In the genomic region with DNA sequence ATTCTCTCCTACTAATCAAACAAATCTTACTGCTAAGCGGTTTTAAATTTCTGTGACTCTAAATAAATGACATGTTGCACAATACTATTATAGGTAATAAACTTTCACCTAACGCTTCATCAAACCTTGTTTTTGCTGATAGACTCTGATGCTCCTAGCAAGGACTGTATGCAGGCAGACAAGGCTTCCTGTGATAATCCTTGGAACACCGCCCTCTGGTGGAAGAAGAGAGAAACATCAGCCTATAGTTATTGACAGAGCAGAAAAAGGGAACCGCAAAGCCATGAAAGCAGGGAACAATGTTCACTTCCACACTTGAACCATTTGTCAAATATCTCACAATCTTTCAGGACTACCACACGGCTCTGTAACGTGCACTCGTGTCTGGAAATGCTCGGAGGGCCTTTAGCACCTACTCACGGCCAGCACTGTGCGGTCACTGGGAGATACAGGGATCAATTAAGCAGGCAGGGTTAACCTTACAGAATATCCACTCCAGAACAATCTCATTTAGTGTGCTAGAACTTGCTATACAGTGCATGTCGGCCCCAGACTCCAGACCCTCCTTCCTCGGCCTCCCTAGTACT, we compare ENCODE assay signal across 9 mouse cellular contexts. TPM values are rescaled to one million over a fixed set of nuclear protein-coding genes. Genes with fewer than 3 reads are reported as not detected.
DNase-seq lines count a peak whose midpoint lies in the region.
"Had no signal": no experiment of that assay in that cellular context is flagged by ENCODE, and none has a peak within 500 bp of the region (broad histone marks: within the 10 kb centered on the region; RNA-seq: fewer than 3 reads in every experiment).

No protein-coding gene starts in this region.

- H3K27ac ChIP-seq in hindbrain, embryonic 10.5 days: no peak overlapping the region
- H3K27ac ChIP-seq: liver, embryonic 15.5 days had no signal

- peak; percentile 83 for DNase-seq in heart, adult 11 months
- no peak for DNase-seq in heart, postnatal 25 days (ENCODE audit: low spot score)
- DNase-seq in adrenal gland, adult 2 months: peak; percentile 48
- peak; percentile 86 for DNase-seq in embryo, embryonic 11 days
- peak; percentile 33 for DNase-seq in hindbrain, embryonic 10.5 days (ENCODE audit: low spot score)
- DNase-seq in layer of hippocampus, postnatal 14 days (ENCODE audit: low spot score in 2 of 2): peak; percentile 28 to 82
- DNase-seq in mesoderm, embryonic 11.5 days (ENCODE audit: low read depth, low spot score): peak; percentile 82
- peak; percentile 47 for DNase-seq in skeletal muscle tissue, adult 2 months (ENCODE audit: low read depth, low spot score)

- intact Hi-C loops in heart, postnatal 25 days (cut with DNase I): loop anchor here (5.0 to 10.0 kb wide), 2 partner anchors 417 to 525 kb away; no protein-coding TSS in a partner anchor

- 64% methylated on average over 12 of the region's 12 CpGs for WGBS in hindbrain, embryonic 10.5 days

- peaks cover 90% of the 10 kb centered on the region for H3K36me3 ChIP-seq in hindbrain, embryonic 10.5 days

- no peaks in the 10 kb centered on the region for H3K27me3 ChIP-seq in hindbrain, embryonic 10.5 days (ENCODE audit: insufficient read depth, poor library complexity, severe bottlenecking)
- H3K27me3 ChIP-seq: liver, embryonic 15.5 days had no signal

- no peak overlapping the region for H3K4me3 ChIP-seq in hindbrain, embryonic 10.5 days
- H3K4me3 ChIP-seq: liver, embryonic 15.5 days had no signal

- no peaks in the 10 kb centered on the region for H3K4me1 ChIP-seq in hindbrain, embryonic 10.5 days (replicated peaks)
- H3K4me1 ChIP-seq: liver, embryonic 15.5 days had no signal

- no peaks in the 10 kb centered on the region for H3K9me3 ChIP-seq in hindbrain, embryonic 10.5 days
- H3K9me3 ChIP-seq: liver, embryonic 15.5 days had no signal

RNA-seq across cellular contexts. Expression of a gene that starts 32.2 kb away (rescaled TPM):
- 10 to 100 TPM; 13.0 to 13.5 TPM for total RNA-seq in heart, postnatal 25 days (2021)
- 10 to 100 TPM; 22.1 to 27.4 TPM for total RNA-seq in adrenal gland, adult 2 months (2021)
- polyA plus RNA-seq in adrenal gland, adult 2 months (2012; rRNA removed): 5.5 and 5.8 TPM in 2 replicates
- 18.4 TPM in 2 replicates for polyA plus RNA-seq in hindbrain, embryonic 10.5 days (2016; fragmentation: Nextera tagmentation; extraction: Ambion mirVana)
- 10 to 100 TPM; 22.9 to 24.8 TPM for total RNA-seq in layer of hippocampus, postnatal 14 days (2021)
